Mouse (Mus musculus) megakaryocyte-erythroid progenitor cell, adult 5-6 weeks (primary cell): ENCODE measurements at regions not wholly inside any gene's neighbourhood (a gene's known extent, or its start where the extent isn't known, plus 50 kb on each side); places are given as distances from the start of the nearest gene placed in this dataset.

Experiments
- ATAC-seq: replicated peaks from 2 replicates; pipeline ENCODE4 v1.8.0; 2016; ENCODE audit warnings: mild to moderate bottlenecking, inconsistent platforms; ENCODE audit not compliant: severe bottlenecking, poor library complexity, low FRiP score, low TSS enrichment

- ATAC-seq = no peak
Observed at GRCm38 (mm10) chr2:179148667-179149066, 293.6 kb upstream of the Cdh4 start.

- ATAC-seq = no peak
Observed at GRCm38 (mm10) chr2:179158881-179159280, 283.4 kb upstream of the Cdh4 start.

GRCm38 (mm10) chr2:179163116-179163515 lies 279.1 kb upstream of the Cdh4 start:
- ATAC-seq = no peak

GRCm38 (mm10) chr2:179170157-179170556 lies 272.1 kb upstream of the Cdh4 start:
- no peak for ATAC-seq

- no peak for ATAC-seq
Observed at GRCm38 (mm10) chr2:179170608-179171007, 271.6 kb upstream of the Cdh4 start.

GRCm38 (mm10) chr2:179176835-179177530 lies 265.2 kb upstream of the Cdh4 start:
- peak; percentile 63; the same call in 1 of the 2 replicates for ATAC-seq

DNA sequence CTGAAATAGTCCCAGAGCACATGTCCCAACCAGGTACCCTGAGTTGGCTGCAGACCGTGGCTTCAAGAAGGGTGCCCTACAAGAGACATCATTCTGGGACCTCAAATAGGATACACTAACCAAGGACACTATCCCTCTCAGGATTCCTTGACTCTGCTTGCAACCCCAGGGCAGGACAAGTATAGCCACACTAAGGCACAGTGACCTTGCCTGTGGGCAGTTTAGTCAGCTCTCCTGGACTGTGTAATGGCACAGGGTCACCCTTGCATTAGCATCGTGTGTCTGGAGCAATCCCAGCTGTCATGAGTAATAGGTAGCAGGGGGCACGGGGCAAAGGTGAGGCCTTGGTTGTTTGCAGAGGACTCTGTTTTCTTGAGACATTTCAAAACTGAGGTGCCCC lies 260.9 kb upstream of the Cdh4 start:
- no peak for ATAC-seq

DNA sequence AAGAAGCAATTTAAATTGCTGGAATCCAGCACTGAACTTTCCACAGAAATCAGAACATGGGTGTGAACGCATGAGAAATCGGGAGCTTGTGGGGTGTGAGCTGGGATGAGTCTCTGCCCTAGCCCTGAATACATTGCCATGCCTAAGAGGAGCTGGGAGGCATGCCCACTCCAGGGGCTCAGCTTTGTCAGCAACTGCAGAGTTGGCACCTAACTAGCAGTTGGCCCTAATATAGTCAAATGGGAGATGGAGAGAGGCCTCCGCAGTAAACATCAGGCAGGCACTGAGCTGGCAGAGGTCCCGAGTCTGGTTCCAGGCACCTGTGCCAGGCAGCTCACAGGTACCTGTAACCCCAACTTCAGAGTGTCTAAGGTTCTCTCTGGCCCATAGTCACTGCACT lies 260.1 kb upstream of the Cdh4 start:
- ATAC-seq = no peak

DNA sequence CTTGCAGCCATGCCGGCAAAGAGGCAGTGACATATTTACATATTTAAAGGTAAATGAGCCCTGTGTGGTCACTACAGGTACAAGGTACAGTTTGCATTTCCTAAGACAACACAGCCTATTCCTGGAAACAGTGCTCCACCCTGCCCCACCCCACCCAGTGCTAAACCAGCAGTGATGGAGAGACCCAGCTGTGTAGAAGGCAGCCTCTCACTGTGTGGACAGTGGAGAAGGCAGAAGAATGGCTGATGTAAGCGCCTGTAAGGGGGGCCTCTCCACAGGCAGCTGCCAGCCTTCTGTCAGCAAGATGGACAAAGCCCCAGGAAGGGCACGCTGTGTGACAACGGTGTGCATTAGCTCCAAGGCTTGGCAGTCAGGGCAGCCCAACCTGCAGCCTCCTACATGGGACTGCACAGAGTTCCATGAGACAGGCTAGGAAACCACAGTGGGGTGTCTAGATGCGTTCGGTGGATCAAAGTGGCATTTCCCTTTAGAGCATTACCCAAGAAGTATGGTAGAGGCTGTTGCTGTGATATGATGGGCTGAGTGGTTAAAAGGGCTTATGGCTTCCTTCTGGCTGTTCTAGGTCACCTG lies 249.2 kb upstream of the Cdh4 start:
- ATAC-seq = no peak; the same call in 1 of the 2 replicates

DNA sequence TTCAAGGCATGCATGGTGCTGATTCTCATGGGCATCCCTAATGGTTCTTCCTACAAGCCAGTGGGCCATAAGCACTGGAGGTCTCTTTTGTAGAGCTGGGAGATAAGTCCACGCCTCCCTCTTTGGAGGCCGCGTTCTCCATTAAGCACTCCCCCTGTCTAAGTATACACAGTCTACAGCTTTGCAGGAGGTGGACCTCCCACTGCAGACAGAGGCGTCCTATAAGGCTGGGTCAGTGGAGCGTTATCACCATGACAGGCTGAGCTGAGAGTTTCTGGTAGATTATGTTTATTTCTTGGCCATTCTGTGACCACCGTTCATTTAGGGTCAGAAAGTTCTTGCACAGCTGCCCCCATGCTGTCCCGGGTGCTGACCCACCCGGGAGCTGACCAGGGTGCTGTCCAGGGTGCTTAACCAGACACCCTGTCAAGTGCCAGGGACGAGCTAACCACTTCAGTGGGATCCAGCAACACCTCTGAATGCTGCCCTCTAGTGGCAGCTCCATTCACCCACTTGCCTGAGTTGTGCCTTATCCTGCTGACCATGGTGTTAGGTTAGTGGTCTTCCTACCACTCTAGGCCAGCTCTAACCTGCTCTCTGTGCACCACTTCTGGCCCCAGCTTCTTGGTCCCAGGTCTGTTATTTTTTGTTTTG lies 248.6 kb upstream of the Cdh4 start:
- peak; percentile 95 for ATAC-seq

DNA sequence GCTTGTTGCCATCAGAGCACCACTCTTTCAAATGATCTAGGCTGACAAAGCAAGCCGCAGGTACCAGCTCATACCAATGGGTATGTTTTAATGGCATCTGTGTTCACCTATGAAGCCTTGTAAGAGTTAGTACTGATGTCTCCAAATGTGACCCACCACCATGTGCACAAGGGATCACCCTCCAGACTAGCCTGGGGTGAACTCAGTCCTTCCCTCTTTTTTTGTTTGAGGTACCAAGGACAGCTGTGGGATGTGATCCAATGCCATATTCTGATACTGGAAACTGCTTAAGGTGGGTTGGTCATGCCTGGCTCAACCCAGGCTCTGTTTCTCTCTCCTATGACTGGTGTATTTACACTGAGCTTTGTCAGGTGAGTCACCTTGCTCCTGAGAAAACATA lies 244.8 kb upstream of the Cdh4 start:
- ATAC-seq = no peak

- no peak for ATAC-seq
Observed at GRCm38 (mm10) chr2:179200495-179200894, 241.7 kb upstream of the Cdh4 start.

- ATAC-seq = no peak
Observed at GRCm38 (mm10) chr2:179210164-179210805, 231.9 kb upstream of the Cdh4 start.

DNA sequence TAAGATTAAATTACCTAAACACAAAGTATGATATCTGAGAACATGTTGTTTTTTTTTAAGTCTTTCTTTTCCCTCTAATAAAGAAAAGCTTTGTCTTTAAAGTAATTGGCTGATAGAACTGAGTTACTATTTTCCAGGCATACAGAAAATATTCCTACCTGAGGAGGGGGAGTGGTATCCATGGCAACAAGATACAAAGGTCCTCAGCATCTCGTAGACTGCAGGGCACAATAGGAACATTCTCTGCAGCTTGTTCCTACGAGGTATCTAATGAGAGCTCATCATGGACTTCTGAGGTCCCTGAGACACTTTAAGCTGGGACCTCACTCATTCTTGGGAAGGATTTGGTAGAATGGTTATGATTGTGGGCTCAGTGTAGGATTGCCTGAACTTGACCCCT lies 225.5 kb upstream of the Cdh4 start:
- no peak for ATAC-seq

GRCm38 (mm10) chr2:179228096-179228495 lies 214.1 kb upstream of the Cdh4 start:
- no peak for ATAC-seq

DNA sequence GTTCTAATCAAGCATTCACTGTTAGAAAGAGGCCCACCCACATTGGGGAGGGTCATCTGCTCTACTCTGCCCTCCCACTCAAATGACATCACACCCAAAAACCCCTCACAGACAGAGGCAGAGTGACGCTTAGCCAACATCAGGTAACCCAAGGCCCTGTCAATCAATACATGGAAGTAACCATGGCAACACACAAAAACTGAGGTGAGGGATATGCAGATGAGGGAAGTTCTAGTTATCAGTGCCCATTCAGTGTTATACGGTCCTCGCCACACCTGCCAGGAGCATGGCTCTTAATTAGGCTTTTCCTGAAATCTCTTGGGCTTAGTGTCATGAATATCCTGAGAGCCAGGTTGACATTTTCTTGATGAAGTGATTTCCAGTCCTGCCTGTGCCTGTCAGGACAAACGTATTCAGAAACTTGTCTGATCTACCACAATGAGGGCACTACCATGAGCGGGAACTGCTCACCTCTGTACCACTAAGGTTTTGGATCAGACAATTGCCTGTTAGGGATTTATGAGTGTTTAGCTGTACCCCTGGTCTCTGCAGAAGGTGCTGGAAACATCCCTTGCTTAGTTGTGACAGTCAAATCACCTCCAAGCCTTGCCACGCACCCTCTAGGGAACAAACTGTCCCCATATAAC lies 210.4 kb upstream of the Cdh4 start:
- ATAC-seq = no peak

DNA sequence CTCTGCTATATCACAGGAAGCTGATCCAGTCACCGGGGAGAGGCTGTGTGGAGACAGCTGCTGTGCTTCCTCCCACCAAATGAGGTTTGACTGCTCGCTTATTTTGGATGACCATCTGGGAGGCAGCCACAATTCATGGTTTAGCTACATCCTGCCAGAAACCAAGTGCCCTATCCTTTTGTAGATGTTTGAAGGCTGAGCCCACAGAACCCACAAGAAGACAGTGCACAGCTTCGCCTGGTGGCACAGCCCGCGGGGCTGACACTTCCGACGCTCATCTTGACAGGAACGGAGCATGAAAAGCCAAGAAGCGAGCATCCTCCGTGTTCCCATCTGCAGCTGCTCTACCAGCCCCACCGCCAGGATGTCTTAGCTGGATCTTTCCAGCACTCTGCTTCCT lies 204.1 kb upstream of the Cdh4 start:
- ATAC-seq = no peak

DNA sequence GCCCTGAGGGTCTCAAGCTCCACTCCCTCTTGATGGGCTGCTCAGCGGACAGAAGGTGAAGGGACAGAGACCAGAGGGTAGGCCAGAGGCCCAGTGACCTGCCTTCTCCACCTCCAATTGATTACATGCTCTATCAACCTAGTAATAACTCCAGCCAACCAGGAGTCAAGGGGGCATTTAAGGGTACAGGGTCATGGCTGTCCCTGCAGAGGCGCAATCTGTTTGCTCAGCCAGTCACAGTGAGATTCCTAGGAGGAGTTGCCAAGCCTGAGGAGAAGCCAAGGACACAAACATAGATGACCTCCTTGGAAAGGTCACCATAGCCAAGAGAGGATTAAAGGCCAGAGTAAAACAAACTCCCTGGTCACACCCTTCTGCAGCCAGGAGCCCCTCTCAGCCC lies 181.3 kb upstream of the Cdh4 start:
- no peak for ATAC-seq

- ATAC-seq = no peak
Observed at GRCm38 (mm10) chr2:179263888-179264287, 178.3 kb upstream of the Cdh4 start.

- ATAC-seq = no peak
Observed at GRCm38 (mm10) chr2:179265436-179265835, 176.8 kb upstream of the Cdh4 start.
